Mouse (Mus musculus): Measurements from ENCODE around the gene Ctnnbip1. TPM values are rescaled to one million over a fixed set of nuclear protein-coding genes. Genes with fewer than 3 reads are reported as not detected.

The Ctnnbip1 gene
- polyA plus RNA-seq, 1 experiment, result 19.9 TPM

- H3K27me3 ChIP-seq (ENCODE audit: control insufficient read depth, insufficient read depth, insufficient read length), result no peaks in the 10 kb centered on the region
- TF ChIP-seq POLR2AphosphoS2 (IDR thresholded peaks at IDR 0.05; ENCODE audit: insufficient read length, low read depth), result no peak
- TF ChIP-seq MYOD1 (IDR thresholded peaks at IDR 0.05; ENCODE audit: control insufficient read depth in 1 of 3, insufficient read length in 2 of 3, low read depth in 2 of 3), result no peak
- TF ChIP-seq USF1 (IDR thresholded peaks at IDR 0.05; ENCODE audit: low read depth), result no peak
- TF ChIP-seq MYOG (IDR thresholded peaks at IDR 0.05; ENCODE audit: control insufficient read depth in 1 of 3, insufficient read depth in 1 of 3, insufficient read length in 2 of 3, low read depth in 2 of 3), result no peak
- no peak for TF ChIP-seq MAX (IDR thresholded peaks at IDR 0.05; ENCODE audit: low read depth)
- no peak for TF ChIP-seq SRF (IDR thresholded peaks at IDR 0.05; ENCODE audit: control insufficient read depth, insufficient read length, low read depth)
- TF ChIP-seq CEBPB (IDR thresholded peaks at IDR 0.05; ENCODE audit: insufficient read depth, poor library complexity, severe bottlenecking), result no peak
- TF ChIP-seq POLR2A (IDR thresholded peaks at IDR 0.05; ENCODE audit: insufficient read length, low read depth), result no peak
- no peak for TF ChIP-seq TCF3 (IDR thresholded peaks at IDR 0.05; ENCODE audit: insufficient read length, low read depth)
- H3K36me3 ChIP-seq (ENCODE audit: control insufficient read depth, insufficient read depth), result no peaks in the 10 kb centered on the region
- peak overlapping the region; percentile 88 for H3K4me2 ChIP-seq (ENCODE audit: low read depth)
- H3ac ChIP-seq (ENCODE audit: control insufficient read depth, insufficient read length), result peak overlapping the region; percentile 72
- peak overlapping the region; percentile 55 for H3K4me3 ChIP-seq
- peaks cover 29% of the 10 kb centered on the region for H3K79me2 ChIP-seq (ENCODE audit: control insufficient read depth, insufficient read depth)
These were observed 69.6 kb downstream of the Ctnnbip1 start for GRCm38 (mm10) chr4:149587596-149588168.

- Histone ChIP-seq H3K36me3 (ENCODE audit: control insufficient read depth, insufficient read depth) (no peaks in the 10 kb centered on the region), H3K4me3 (no peak overlapping the region), H3ac (ENCODE audit: control insufficient read depth, insufficient read length) (no peak overlapping the region), H3K79me2 (ENCODE audit: control insufficient read depth, insufficient read depth) (peaks cover 29% of the 10 kb centered on the region), H3K27me3 (ENCODE audit: control insufficient read depth, insufficient read depth, insufficient read length) (no peaks in the 10 kb centered on the region), H3K4me2 (ENCODE audit: low read depth) (no peak overlapping the region)
- TF ChIP-seq POLR2A (IDR thresholded peaks at IDR 0.05; ENCODE audit: insufficient read length, low read depth) (no peak), MYOG (IDR thresholded peaks at IDR 0.05; ENCODE audit: control insufficient read depth in 1 of 3, insufficient read depth in 1 of 3, insufficient read length in 2 of 3, low read depth in 2 of 3) (no peak), E2F4 (IDR thresholded peaks at IDR 0.05; ENCODE audit: insufficient read depth) (no peak), SRF (IDR thresholded peaks at IDR 0.05; ENCODE audit: control insufficient read depth, insufficient read length, low read depth) (no peak), MYOD1 (IDR thresholded peaks at IDR 0.05; ENCODE audit: control insufficient read depth in 1 of 3, insufficient read length in 2 of 3, low read depth in 2 of 3) (no peak), USF1 (IDR thresholded peaks at IDR 0.05; ENCODE audit: low read depth) (no peak), MAX (IDR thresholded peaks at IDR 0.05; ENCODE audit: low read depth) (no peak), TCF12 (IDR thresholded peaks at IDR 0.05; ENCODE audit: insufficient read depth, poor library complexity, severe bottlenecking) (no peak), CEBPB (IDR thresholded peaks at IDR 0.05; ENCODE audit: insufficient read depth, poor library complexity, severe bottlenecking) (no peak), TCF3 (IDR thresholded peaks at IDR 0.05; ENCODE audit: insufficient read length, low read depth) (no peak), REST (IDR thresholded peaks at IDR 0.05; ENCODE audit: insufficient read depth, insufficient read length) (no peak), POLR2AphosphoS2 (IDR thresholded peaks at IDR 0.05; ENCODE audit: insufficient read length, low read depth) (no peak)
These were observed 72.2 kb downstream of the Ctnnbip1 start for GRCm38 (mm10) chr4:149590200-149590599.

GRCm38 (mm10) chr4:149591486-149591885, 73.5 kb downstream of the Ctnnbip1 start:
- no peaks in the 10 kb centered on the region for H3K36me3 ChIP-seq (ENCODE audit: control insufficient read depth, insufficient read depth)
- TF ChIP-seq MAX (IDR thresholded peaks at IDR 0.05; ENCODE audit: low read depth) (no peak), MYOD1 (IDR thresholded peaks at IDR 0.05; ENCODE audit: control insufficient read depth in 1 of 3, insufficient read length in 2 of 3, low read depth in 2 of 3) (no peak), MYOG (IDR thresholded peaks at IDR 0.05; ENCODE audit: control insufficient read depth in 1 of 3, insufficient read depth in 1 of 3, insufficient read length in 2 of 3, low read depth in 2 of 3) (no peak), CEBPB (IDR thresholded peaks at IDR 0.05; ENCODE audit: insufficient read depth, poor library complexity, severe bottlenecking) (no peak), POLR2AphosphoS2 (IDR thresholded peaks at IDR 0.05; ENCODE audit: insufficient read length, low read depth) (no peak), POLR2A (IDR thresholded peaks at IDR 0.05; ENCODE audit: insufficient read length, low read depth) (no peak), SRF (IDR thresholded peaks at IDR 0.05; ENCODE audit: control insufficient read depth, insufficient read length, low read depth) (no peak), TCF12 (IDR thresholded peaks at IDR 0.05; ENCODE audit: insufficient read depth, poor library complexity, severe bottlenecking) (no peak), TCF3 (IDR thresholded peaks at IDR 0.05; ENCODE audit: insufficient read length, low read depth) (no peak), REST (IDR thresholded peaks at IDR 0.05; ENCODE audit: insufficient read depth, insufficient read length) (no peak)
- no peak overlapping the region for H3K4me3 ChIP-seq

GRCm38 (mm10) chr4:149594913-149595581, 77.0 kb downstream of the Ctnnbip1 start:
- TF ChIP-seq TCF3 (IDR thresholded peaks at IDR 0.05; ENCODE audit: insufficient read length, low read depth), result no peak
- TF ChIP-seq MAX (IDR thresholded peaks at IDR 0.05; ENCODE audit: low read depth), result no peak
- no peak for TF ChIP-seq E2F4 (IDR thresholded peaks at IDR 0.05; ENCODE audit: insufficient read depth)
- TF ChIP-seq MYOD1 (IDR thresholded peaks at IDR 0.05; ENCODE audit: control insufficient read depth in 1 of 3, insufficient read length in 2 of 3, low read depth in 2 of 3), result no peak
- TF ChIP-seq SRF (IDR thresholded peaks at IDR 0.05; ENCODE audit: control insufficient read depth, insufficient read length, low read depth), result no peak
- TF ChIP-seq REST (IDR thresholded peaks at IDR 0.05; ENCODE audit: insufficient read depth, insufficient read length), result no peak
- TF ChIP-seq CEBPB (IDR thresholded peaks at IDR 0.05; ENCODE audit: insufficient read depth, poor library complexity, severe bottlenecking), result no peak
- no peak for TF ChIP-seq POLR2A (IDR thresholded peaks at IDR 0.05; ENCODE audit: insufficient read length, low read depth)
- TF ChIP-seq MYOG (IDR thresholded peaks at IDR 0.05; ENCODE audit: control insufficient read depth in 1 of 3, insufficient read depth in 1 of 3, insufficient read length in 2 of 3, low read depth in 2 of 3), result no peak
- no peak for TF ChIP-seq USF1 (IDR thresholded peaks at IDR 0.05; ENCODE audit: low read depth)
- no peak for TF ChIP-seq TCF12 (IDR thresholded peaks at IDR 0.05; ENCODE audit: insufficient read depth, poor library complexity, severe bottlenecking)
- TF ChIP-seq POLR2AphosphoS2 (IDR thresholded peaks at IDR 0.05; ENCODE audit: insufficient read length, low read depth), result no peak
- H3ac ChIP-seq (ENCODE audit: control insufficient read depth, insufficient read length), result no peak overlapping the region
- H3K79me2 ChIP-seq (ENCODE audit: control insufficient read depth, insufficient read depth), result peaks cover 9% of the 10 kb centered on the region

More at GRCm38 (mm10) chr4:149591486-149591885, 73.5 kb downstream of the Ctnnbip1 start:
- Histone ChIP-seq H3K27me3 (ENCODE audit: control insufficient read depth, insufficient read depth, insufficient read length) (no peaks in the 10 kb centered on the region), H3ac (ENCODE audit: control insufficient read depth, insufficient read length) (no peak overlapping the region), H3K79me2 (ENCODE audit: control insufficient read depth, insufficient read depth) (peaks cover 29% of the 10 kb centered on the region), H3K4me2 (ENCODE audit: low read depth) (no peak overlapping the region)

More at GRCm38 (mm10) chr4:149594913-149595581, 77.0 kb downstream of the Ctnnbip1 start:
- Histone ChIP-seq H3K4me3 (no peak overlapping the region), H3K36me3 (ENCODE audit: control insufficient read depth, insufficient read depth) (no peaks in the 10 kb centered on the region), H3K4me2 (ENCODE audit: low read depth) (no peak overlapping the region), H3K27me3 (ENCODE audit: control insufficient read depth, insufficient read depth, insufficient read length) (no peaks in the 10 kb centered on the region)
